Mouse (Mus musculus) erythroblast, embryonic 14.5 days (primary cell): ENCODE results near the gene Gm13693.

Source experiments
- GATA1 ChIP-seq: IDR thresholded peaks from 2 replicates; pipeline ENCODE4 v1.6.1; 2012; ENCODE audit warnings: low read length, inconsistent platforms, mixed read lengths
- TAL1 ChIP-seq: IDR thresholded peaks from 3 replicates; pipeline ENCODE4 v1.6.1; 2012; ENCODE audit warnings: low read length, inconsistent platforms, mixed read lengths

GRCm38 (mm10) chr2:84009818-84010217 is 48.5 kb downstream of the Gm13693 start:
- no peak for TF ChIP-seq GATA1
- no peak for TF ChIP-seq TAL1
